Mouse (Mus musculus) MEL (cell line): Measurements from ENCODE around the gene Fam20c. TPM values are rescaled to one million over a fixed set of nuclear protein-coding genes. Genes with fewer than 3 reads are reported as not detected.

Source experiments
- DNase-seq: peaks from one replicate; pipeline ENCODE4 v3.0.0; 2011; ENCODE audit warnings: low read depth, low spot score
- H3K27ac ChIP-seq: 2 replicates; pipeline ENCODE4 v1.5.1; 2012; ENCODE audit warnings: low read depth, mild to moderate bottlenecking, control low read depth, low read length, moderate library complexity; ENCODE audit not compliant: control insufficient read depth
- H3K27me3 ChIP-seq, 2 experiments: fragments of 150-350 bp in 1 of 2; sonication (generic) in 1 of 2; 2 replicates each; pipeline ENCODE4 v1.6.1; 2012; ENCODE audit warnings: low read length in 2 of 2, mild to moderate bottlenecking in 2 of 2, improper control_type of control experiment in 1 of 2, moderate library complexity in 1 of 2; ENCODE audit not compliant: insufficient read depth in 2 of 2, control insufficient read depth in 1 of 2
- H3K36me3 ChIP-seq, 2 experiments: 2 replicates each; pipeline ENCODE4 v1.6.1; 2012 to 2014; ENCODE audit warnings: low read length in 2 of 2, improper control_type of control experiment in 1 of 2, inconsistent platforms in 1 of 2, mild to moderate bottlenecking in 1 of 2; ENCODE audit not compliant: insufficient read depth in 2 of 2, control insufficient read depth in 1 of 2
- H3K4me1 ChIP-seq, 2 experiments: fragments of 150-350 bp in 1 of 2; sonication (generic) in 1 of 2; 2 replicates each; pipeline ENCODE4 v1.6.1; 2012; ENCODE audit warnings: low read length in 2 of 2, improper control_type of control experiment in 1 of 2, mild to moderate bottlenecking in 1 of 2; ENCODE audit not compliant: insufficient read depth in 2 of 2, control insufficient read depth in 1 of 2
- H3K4me3 ChIP-seq, 2 experiments: fragments of 150-350 bp in 1 of 2; sonication (generic) in 1 of 2; 2 replicates each; pipeline ENCODE4 v1.5.1; 2012; ENCODE audit warnings: low read depth in 2 of 2, low read length in 2 of 2, mild to moderate bottlenecking in 2 of 2, moderate library complexity in 2 of 2, control low read depth in 1 of 2, improper control_type of control experiment in 1 of 2; ENCODE audit not compliant: control insufficient read depth in 1 of 2, insufficient read depth in 1 of 2
- H3K79me2 ChIP-seq: 2 replicates; pipeline ENCODE4 v1.6.1; 2012; ENCODE audit warnings: mild to moderate bottlenecking, low read length, moderate library complexity; ENCODE audit not compliant: control insufficient read depth, poor library complexity, insufficient read depth
- H3K9ac ChIP-seq: 2 replicates; pipeline ENCODE4 v1.6.1; 2012; ENCODE audit warnings: low read depth, mild to moderate bottlenecking, control low read depth, low read length, moderate library complexity; ENCODE audit not compliant: control insufficient read depth, poor library complexity, severe bottlenecking
- H3K9me3 ChIP-seq: fragments of 150-350 bp; sonication (generic); replicated peaks from 2 replicates; pipeline ENCODE4 v1.6.1; 2012; ENCODE audit warnings: mild to moderate bottlenecking, low read length, improper control_type of control experiment, moderate library complexity; ENCODE audit not compliant: insufficient read depth
- BHLHE40 ChIP-seq: IDR thresholded peaks from 2 replicates; pipeline ENCODE4 v1.6.1; 2012; ENCODE audit warnings: low read depth, mild to moderate bottlenecking, inconsistent platforms, low read length, improper control_type of control experiment, borderline replicate concordance
- CHD1 ChIP-seq: IDR thresholded peaks from 2 replicates; pipeline ENCODE4 v1.6.1; 2012; ENCODE audit warnings: low read depth, mild to moderate bottlenecking, inconsistent platforms, low read length, improper control_type of control experiment
- CHD2 ChIP-seq: IDR thresholded peaks from 2 replicates; pipeline ENCODE4 v1.6.1; 2011; ENCODE audit warnings: low read length, improper control_type of control experiment
- E2F4 ChIP-seq: IDR thresholded peaks from 2 replicates; pipeline ENCODE4 v1.6.1; 2011; ENCODE audit warnings: low read depth, low read length, improper control_type of control experiment, borderline replicate concordance
- ETS1 ChIP-seq: IDR thresholded peaks from 2 replicates; pipeline ENCODE4 v1.6.1; 2012; ENCODE audit warnings: low read depth, mild to moderate bottlenecking, inconsistent platforms, low read length, improper control_type of control experiment, moderate library complexity
- GABPA ChIP-seq: IDR thresholded peaks from 2 replicates; pipeline ENCODE4 v1.6.1; 2012; ENCODE audit warnings: low read depth, mild to moderate bottlenecking, inconsistent platforms, low read length, improper control_type of control experiment, moderate library complexity
- GATA1 ChIP-seq: IDR thresholded peaks from 2 replicates; pipeline ENCODE4 v1.6.1; 2011; ENCODE audit warnings: low read depth, low read length, improper control_type of control experiment
- HCFC1 ChIP-seq: IDR thresholded peaks from 2 replicates; pipeline ENCODE4 v1.6.1; 2012; ENCODE audit warnings: low read depth, mild to moderate bottlenecking, inconsistent platforms, low read length, improper control_type of control experiment, moderate library complexity
- JUND ChIP-seq: IDR thresholded peaks from 2 replicates; pipeline ENCODE4 v1.6.1; 2011; ENCODE audit warnings: low read depth, mild to moderate bottlenecking, improper control_type of control experiment, low read length
- KAT2A ChIP-seq: conservative IDR thresholded peaks from 2 replicates; pipeline ENCODE4 v1.6.1; 2012; ENCODE audit warnings: low read depth, low read length, improper control_type of control experiment, inconsistent platforms
- MAFK ChIP-seq: IDR thresholded peaks from 2 replicates; pipeline ENCODE4 v1.6.1; 2011; ENCODE audit warnings: low read depth, mild to moderate bottlenecking, low read length, improper control_type of control experiment, borderline replicate concordance
- MAX ChIP-seq: IDR thresholded peaks from 2 replicates; pipeline ENCODE4 v1.6.1; 2011; ENCODE audit warnings: low read length, improper control_type of control experiment
- MEF2A ChIP-seq: IDR thresholded peaks from 2 replicates; pipeline ENCODE4 v1.6.1; 2014; ENCODE audit warnings: low read depth, mild to moderate bottlenecking, inconsistent platforms, low read length, improper control_type of control experiment; ENCODE audit not compliant: poor library complexity, insufficient replicate concordance, severe bottlenecking; ENCODE audit errors: extremely low read depth
- MYB ChIP-seq: IDR thresholded peaks from 2 replicates; pipeline ENCODE4 v1.6.1; 2011; ENCODE audit warnings: mild to moderate bottlenecking, low read depth, low read length, improper control_type of control experiment
- NELFE ChIP-seq: IDR thresholded peaks from 2 replicates; pipeline ENCODE4 v1.6.1; 2011; ENCODE audit warnings: low read depth, low read length, improper control_type of control experiment
- NRF1 ChIP-seq: IDR thresholded peaks from 2 replicates; pipeline ENCODE4 v1.6.1; 2014; ENCODE audit warnings: low read depth, mild to moderate bottlenecking, inconsistent platforms, low read length, improper control_type of control experiment, moderate library complexity; ENCODE audit not compliant: poor library complexity, insufficient read depth, severe bottlenecking
- POLR2AphosphoS2 ChIP-seq: IDR thresholded peaks from 2 replicates; pipeline ENCODE4 v1.6.1; 2011; ENCODE audit warnings: low read length, improper control_type of control experiment
- POLR2AphosphoS5 ChIP-seq: IDR thresholded peaks from 2 replicates; pipeline ENCODE4 v1.6.1; 2012; ENCODE audit warnings: low read depth, borderline replicate concordance, mild to moderate bottlenecking, inconsistent platforms, low read length, moderate library complexity, mixed read lengths
- RAD21 ChIP-seq: IDR thresholded peaks from 2 replicates; pipeline ENCODE4 v1.6.1; 2011; ENCODE audit warnings: mild to moderate bottlenecking, low read depth, low read length, improper control_type of control experiment
- RCOR1 ChIP-seq: IDR thresholded peaks from 2 replicates; pipeline ENCODE4 v1.6.1; 2012; ENCODE audit warnings: low read depth, mild to moderate bottlenecking, inconsistent platforms, low read length, improper control_type of control experiment
- SIN3A ChIP-seq: IDR thresholded peaks from 2 replicates; pipeline ENCODE4 v1.6.1; 2012; ENCODE audit warnings: low read length, improper control_type of control experiment, inconsistent platforms
- SMC3 ChIP-seq: IDR thresholded peaks from 2 replicates; pipeline ENCODE4 v1.6.1; 2011; ENCODE audit warnings: low read depth, low read length, improper control_type of control experiment
- UBTF ChIP-seq: IDR thresholded peaks from 2 replicates; pipeline ENCODE4 v1.6.1; 2012; ENCODE audit warnings: low read depth, mild to moderate bottlenecking, inconsistent platforms, low read length, improper control_type of control experiment, moderate library complexity, borderline replicate concordance; ENCODE audit not compliant: insufficient read depth
- USF1 ChIP-seq: IDR thresholded peaks from 2 replicates; pipeline ENCODE4 v1.6.1; 2014; ENCODE audit warnings: low read depth, mild to moderate bottlenecking, inconsistent platforms, low read length, improper control_type of control experiment, moderate library complexity
- USF2 ChIP-seq, 2 experiments: IDR thresholded peaks; 2 replicates each; pipeline ENCODE4 v1.6.1; 2011 to 2012; ENCODE audit warnings: improper control_type of control experiment in 2 of 2, low read length in 2 of 2, borderline replicate concordance in 1 of 2, inconsistent platforms in 1 of 2, low read depth in 1 of 2, mild to moderate bottlenecking in 1 of 2; ENCODE audit not compliant: insufficient read depth in 1 of 2
- ZC3H11A ChIP-seq: IDR thresholded peaks from 2 replicates; pipeline ENCODE4 v1.6.1; 2012; ENCODE audit warnings: low read depth, mild to moderate bottlenecking, inconsistent platforms, low read length, improper control_type of control experiment
- ZKSCAN1 ChIP-seq: IDR thresholded peaks from 2 replicates; pipeline ENCODE4 v1.6.1; 2012; ENCODE audit warnings: low read depth, mild to moderate bottlenecking, inconsistent platforms, low read length, improper control_type of control experiment, moderate library complexity
- ZMIZ1 ChIP-seq: IDR thresholded peaks from 2 replicates; pipeline ENCODE4 v1.6.1; 2012; ENCODE audit warnings: low read depth, mild to moderate bottlenecking, inconsistent platforms, low read length, improper control_type of control experiment, moderate library complexity
- ZNF384 ChIP-seq: IDR thresholded peaks from 2 replicates; pipeline ENCODE4 v1.6.1; 2012; ENCODE audit warnings: low read depth, mild to moderate bottlenecking, inconsistent platforms, low read length, improper control_type of control experiment
- polyA plus RNA-seq, 2 experiments: library from polyadenylated mRNA; stranded (reverse) in 1 of 2; unstranded in 1 of 2; fragments of >175 nt in 1 of 2; fragments of >200 nt in 1 of 2; gene quantifications; 2 replicates each; pipeline versions ENCODE4 v1.2.1 to v1.2.4; 2012; ENCODE audit warnings: low replicate concordance in 2 of 2, low read depth in 1 of 2; ENCODE audit not compliant: insufficient read length in 2 of 2, insufficient read depth in 1 of 2, missing spikeins in 1 of 2
- total RNA-seq: library from RNA; depleted of rRNA; stranded (reverse); fragments of 300-350 nt; gene quantifications from 2 replicates; pipeline ENCODE4 v1.2.3, GENCODE M21; 2012

The Fam20c gene
- total and polyA plus RNA-seq, 3 experiments: not detected

GRCm38 (mm10) chr5:138776346-138776745 is 22.0 kb downstream of the Fam20c start:
- H3K9ac ChIP-seq: no peak overlapping the region
- H3K36me3 ChIP-seq: no peaks in the 10 kb centered on the region
- H3K9me3 ChIP-seq: no peaks in the 10 kb centered on the region
- H3K4me1 ChIP-seq: no peaks in the 10 kb centered on the region
- no peak for TF ChIP-seq HCFC1
- TF ChIP-seq ETS1: no peak
- TF ChIP-seq UBTF: no peak
- no peak for TF ChIP-seq ZNF384
- TF ChIP-seq RCOR1: no peak
- TF ChIP-seq USF1: no peak
- TF ChIP-seq ZMIZ1: no peak
- TF ChIP-seq USF2 (IDR thresholded peaks at IDR 0.05; ENCODE audit: borderline replicate concordance in 1 of 2, insufficient read depth in 1 of 2, low read depth in 1 of 2, low read length in 2 of 2): no peak
- no peak for TF ChIP-seq NELFE
- no peak for TF ChIP-seq NRF1
- TF ChIP-seq KAT2A: no peak
- TF ChIP-seq CHD2: no peak
- no peak for TF ChIP-seq ZKSCAN1
- no peak for TF ChIP-seq CHD1
- no peak for TF ChIP-seq E2F4
- no peak for TF ChIP-seq ZC3H11A
- TF ChIP-seq MYB: no peak
- no peak for TF ChIP-seq SMC3
- no peak for TF ChIP-seq GABPA
- TF ChIP-seq GATA1: no peak
- no peak for DNase-seq
- no peak overlapping the region for H3K4me3 ChIP-seq
- H3K27me3 ChIP-seq: no peaks in the 10 kb centered on the region
- H3K79me2 ChIP-seq: no peaks in the 10 kb centered on the region
- no peak overlapping the region for H3K27ac ChIP-seq

GRCm38 (mm10) chr5:138778731-138779463 is 24.6 kb downstream of the Fam20c start:
- Histone ChIP-seq H3K27ac (no peak overlapping the region), H3K79me2 (no peaks in the 10 kb centered on the region), H3K9ac (no peak overlapping the region), H3K27me3 (no peaks in the 10 kb centered on the region), H3K4me1 (no peaks in the 10 kb centered on the region)
- no peak for DNase-seq
- TF ChIP-seq USF2 (IDR thresholded peaks at IDR 0.05; ENCODE audit: borderline replicate concordance in 1 of 2, insufficient read depth in 1 of 2, low read depth in 1 of 2, low read length in 2 of 2) (no peak), MAX (no peak), ZKSCAN1 (no peak), MEF2A (no peak), MAFK (no peak), ZMIZ1 (no peak), JUND (no peak), SIN3A (no peak), BHLHE40 (no peak), ZC3H11A (no peak), GABPA (no peak), POLR2AphosphoS5 (no peak), USF1 (no peak), CHD1 (no peak), GATA1 (no peak), POLR2AphosphoS2 (no peak), ETS1 (no peak), RAD21 (no peak), SMC3 (no peak), MYB (no peak)
- TF ChIP-seq, all 39 proteins: peak for 0
- H3K36me3 ChIP-seq: no peaks in the 10 kb centered on the region
- no peak overlapping the region for H3K4me3 ChIP-seq
- no peaks in the 10 kb centered on the region for H3K9me3 ChIP-seq
